ENCODE assay signal across 20 mouse cellular contexts in genomic region chr5:148716633-148717032, GRCm38 (mm10).
A peak's percentile ranks its signal among the peaks of the same experiment; 100 is the strongest.
DNase-seq lines count a peak whose midpoint lies in the region; ATAC-seq and TF ChIP-seq lines count a peak whose summit lies in the region.
"Had no signal": no experiment of that assay in that cellular context is flagged by ENCODE, and none has a peak within 500 bp of the region (broad histone marks: within the 10 kb centered on the region; RNA-seq: fewer than 3 reads in every experiment).

No protein-coding gene starts in this region.

- H3K27me3 ChIP-seq in liver, postnatal 0 days (ENCODE audit: insufficient read depth, low read length): no peaks in the 10 kb centered on the region
- no peaks in the 10 kb centered on the region for H3K27me3 ChIP-seq in liver, embryonic 12.5 days (replicated peaks)
- H3K27me3 ChIP-seq in liver, embryonic 14.5 days (ENCODE audit: control insufficient read depth, insufficient read depth, low read length): no peaks in the 10 kb centered on the region
- no peaks in the 10 kb centered on the region; the same call in 1 of the 2 replicates for H3K27me3 ChIP-seq in cerebellum, adult 2 months (ENCODE audit: control insufficient read depth, insufficient read depth, low read length)
- no peaks in the 10 kb centered on the region for H3K27me3 ChIP-seq in intestine, embryonic 16.5 days (replicated peaks; ENCODE audit: control insufficient read depth, insufficient read depth, low read length)
- H3K27me3 ChIP-seq: forebrain, embryonic 12.5 days; forebrain, embryonic 15.5 days; heart, embryonic 13.5 days; hindbrain, embryonic 12.5 days; hindbrain, embryonic 15.5 days had no signal

- no peak for ATAC-seq in liver, postnatal 0 days
- ATAC-seq in liver, embryonic 12.5 days: peak; percentile 83
- ATAC-seq in liver, embryonic 14.5 days (ENCODE audit: insufficient read depth): peak; percentile 81
- no peak for ATAC-seq in intestine, embryonic 16.5 days
- ATAC-seq: CD4-positive, CD25-positive, alpha-beta regulatory T cell, adult 4 months; forebrain, embryonic 15.5 days had no signal

- H3K9me3 ChIP-seq in liver, postnatal 0 days (ENCODE audit: low read length): peaks cover 5% of the 10 kb centered on the region; the same call in 1 of the 2 replicates
- peaks cover 13% of the 10 kb centered on the region for H3K9me3 ChIP-seq in liver, embryonic 12.5 days (replicated peaks)
- H3K9me3 ChIP-seq in liver, embryonic 14.5 days (ENCODE audit: control insufficient read depth, low read length): peaks cover 2% of the 10 kb centered on the region; the same call in 1 of the 2 replicates
- no peaks in the 10 kb centered on the region for H3K9me3 ChIP-seq in intestine, embryonic 16.5 days (ENCODE audit: control insufficient read depth, low read length)
- H3K9me3 ChIP-seq: forebrain, embryonic 15.5 days; hindbrain, embryonic 12.5 days; hindbrain, embryonic 15.5 days had no signal

- no peak for TF ChIP-seq CTCF in liver, postnatal 0 days (IDR thresholded peaks at IDR 0.05; ENCODE audit: low read depth)
- TF ChIP-seq CTCF in liver, embryonic 14.5 days (IDR thresholded peaks at IDR 0.05; ENCODE audit: low read depth): no peak
- no peak for TF ChIP-seq CTCF in cerebellum, adult 2 months (IDR thresholded peaks at IDR 0.05; ENCODE audit: borderline replicate concordance, insufficient read depth, low read depth, low read length)

- H3K9ac ChIP-seq in liver, postnatal 0 days (replicated peaks): no peak overlapping the region
- H3K9ac ChIP-seq in liver, embryonic 12.5 days: no peak overlapping the region
- no peak overlapping the region for H3K9ac ChIP-seq in liver, embryonic 14.5 days (replicated peaks)
- H3K9ac ChIP-seq in intestine, embryonic 16.5 days (ENCODE audit: low read depth, low read length): no peak overlapping the region
- H3K9ac ChIP-seq: forebrain, embryonic 12.5 days; forebrain, embryonic 15.5 days; heart, embryonic 13.5 days; hindbrain, embryonic 12.5 days; hindbrain, embryonic 15.5 days had no signal

- no peaks in the 10 kb centered on the region for H3K36me3 ChIP-seq in liver, postnatal 0 days (replicated peaks; ENCODE audit: insufficient read depth, low read length)
- 0 out of 2 replicates have a peak, but pooled peaks cover 3% of the 10 kb centered on the region for H3K36me3 ChIP-seq in liver, embryonic 12.5 days
- no peaks in the 10 kb centered on the region for H3K36me3 ChIP-seq in liver, embryonic 14.5 days (replicated peaks; ENCODE audit: control insufficient read depth, insufficient read depth, low read depth)
- no peaks in the 10 kb centered on the region for H3K36me3 ChIP-seq in intestine, embryonic 16.5 days (ENCODE audit: control insufficient read depth, insufficient read depth, low read length)
- H3K36me3 ChIP-seq: forebrain, embryonic 12.5 days; forebrain, embryonic 15.5 days; heart, embryonic 13.5 days; hindbrain, embryonic 12.5 days; hindbrain, embryonic 15.5 days had no signal

- no peak for TF ChIP-seq EP300 in liver, postnatal 0 days (IDR thresholded peaks at IDR 0.05; ENCODE audit: low read depth)
- TF ChIP-seq EP300 in liver, embryonic 14.5 days (IDR thresholded peaks at IDR 0.05; ENCODE audit: low read depth): 0 out of 2 replicates have a peak, but pooled peaks have one; percentile 17

- no peak for TF ChIP-seq POLR2A in cerebellum, adult 2 months (IDR thresholded peaks at IDR 0.05; ENCODE audit: borderline replicate concordance, insufficient read depth, low read length)

- DNase-seq in liver: peak; percentile 49
- DNase-seq in liver, postnatal 0 days: no peak
- no peak for DNase-seq in liver, embryonic 14.5 days (ENCODE audit: low read depth in 3 of 3, low spot score in 3 of 3)
- DNase-seq in cerebellum, adult 2 months: no peak
- DNase-seq: adrenal gland, adult 2 months; adrenal gland, postnatal 14 days; cerebellum, adult 11 months; cerebellum, adult 8-10 months; cerebellum, postnatal 10 days; cerebellum, postnatal 36 days; gastrocnemius, postnatal 25 days; heart, adult 18-20 months had no signal

- H3K4me3 ChIP-seq in liver, postnatal 0 days (ENCODE audit: low read depth, low read length): no peak overlapping the region
- no peak overlapping the region for H3K4me3 ChIP-seq in liver, embryonic 12.5 days
- H3K4me3 ChIP-seq in liver, embryonic 14.5 days (ENCODE audit: insufficient read depth in 1 of 2, low read depth in 2 of 2, low read length in 2 of 2): no peak overlapping the region
- H3K4me3 ChIP-seq in cerebellum, adult 2 months (replicated peaks; ENCODE audit: insufficient read depth, low read depth, low read length): no peak overlapping the region
- no peak overlapping the region for H3K4me3 ChIP-seq in intestine, embryonic 16.5 days (ENCODE audit: low read length)
- H3K4me3 ChIP-seq: forebrain, embryonic 12.5 days; forebrain, embryonic 15.5 days; heart, embryonic 13.5 days; hindbrain, embryonic 12.5 days; hindbrain, embryonic 15.5 days had no signal

- 74% methylated on average over 6 of the region's 6 CpGs for WGBS in liver, postnatal 0 days (ENCODE audit: insufficient replicate concordance)
- WGBS in liver, embryonic 12.5 days (ENCODE audit: insufficient replicate concordance): 52% methylated on average over 6 of the region's 6 CpGs
- WGBS in liver, embryonic 14.5 days (ENCODE audit: insufficient replicate concordance): 35% methylated on average over 6 of the region's 6 CpGs
- WGBS in cerebellum, adult 2 months: 84% methylated on average over 6 of the region's 6 CpGs
- WGBS in intestine, embryonic 16.5 days: 92% methylated on average over 6 of the region's 6 CpGs

- no peaks in the 10 kb centered on the region; the same call in 1 of the 2 replicates for H3K4me1 ChIP-seq in liver, postnatal 0 days (ENCODE audit: insufficient read depth)
- H3K4me1 ChIP-seq in liver, embryonic 12.5 days: peaks cover 37% of the 10 kb centered on the region
- peaks cover 6 to 24% of the 10 kb centered on the region in 2 experiments; a peak in 3 of 4 replicates for H3K4me1 ChIP-seq in liver, embryonic 14.5 days (replicated peaks; ENCODE audit: control insufficient read depth in 2 of 2, insufficient read depth in 2 of 2, low read length in 1 of 2)
- H3K4me1 ChIP-seq in cerebellum, adult 2 months (ENCODE audit: control insufficient read depth, insufficient read depth, low read length): no peaks in the 10 kb centered on the region
- H3K4me1 ChIP-seq in intestine, embryonic 16.5 days (ENCODE audit: control insufficient read depth, insufficient read depth, low read length): no peaks in the 10 kb centered on the region
- H3K4me1 ChIP-seq: forebrain, embryonic 12.5 days; forebrain, embryonic 15.5 days; heart, embryonic 13.5 days; hindbrain, embryonic 15.5 days had no signal

- H3K27ac ChIP-seq in liver, postnatal 0 days (ENCODE audit: low read depth): no peak overlapping the region
- H3K27ac ChIP-seq in liver, embryonic 12.5 days: peak overlapping the region; percentile 39; the same call in 1 of the 2 replicates
- H3K27ac ChIP-seq in liver, embryonic 14.5 days: no peak overlapping the region
- no peak overlapping the region for H3K27ac ChIP-seq in cerebellum, adult 2 months (ENCODE audit: insufficient read depth, low read length)
- H3K27ac ChIP-seq in intestine, embryonic 16.5 days (ENCODE audit: low read length): no peak overlapping the region
- H3K27ac ChIP-seq: forebrain, embryonic 12.5 days; forebrain, embryonic 15.5 days; heart, embryonic 13.5 days; hindbrain, embryonic 12.5 days; hindbrain, embryonic 15.5 days had no signal

- no peak overlapping the region for H3K4me2 ChIP-seq in liver, postnatal 0 days (ENCODE audit: low read depth, low read length)
- peak overlapping the region; percentile 36 for H3K4me2 ChIP-seq in liver, embryonic 12.5 days
- no peak overlapping the region for H3K4me2 ChIP-seq in liver, embryonic 14.5 days (ENCODE audit: low read depth)
- no peak overlapping the region for H3K4me2 ChIP-seq in intestine, embryonic 16.5 days (ENCODE audit: low read depth, low read length)
- H3K4me2 ChIP-seq: forebrain, embryonic 12.5 days; forebrain, embryonic 15.5 days; heart, embryonic 13.5 days; hindbrain, embryonic 12.5 days; hindbrain, embryonic 15.5 days had no signal

Comparison
In these comparisons a context has a peak if more than half of its experiments do, and no peak if none do; other contexts are left out.
1. ATAC-seq: peak in liver, embryonic 12.5 days (single experiment) and liver, embryonic 14.5 days (single experiment); none in liver, postnatal 0 days (single experiment) and intestine, embryonic 16.5 days (single experiment).